26 mouse cellular contexts compared by ENCODE assay signal in genomic region chrX:142829267-142829666, GRCm38 (mm10).
"Had no signal": no experiment of that assay in that cellular context is flagged by ENCODE, and none has a peak within 500 bp of the region (broad histone marks: within the 10 kb centered on the region; RNA-seq: fewer than 3 reads in every experiment).

No protein-coding gene starts in this region.

- H3K9me3 ChIP-seq: heart, embryonic 13.5 days; heart, embryonic 15.5 days; hindbrain, embryonic 13.5 days; hindbrain, embryonic 15.5 days; kidney, embryonic 15.5 days; limb, embryonic 10.5 days; limb, embryonic 12.5 days; liver, embryonic 13.5 days; liver, embryonic 15.5 days had no signal

- H3K36me3 ChIP-seq: heart, embryonic 15.5 days; hindbrain, embryonic 13.5 days; hindbrain, embryonic 15.5 days; kidney, embryonic 15.5 days; liver, embryonic 13.5 days; liver, embryonic 15.5 days had no signal

- H3K27ac ChIP-seq: hindbrain, embryonic 13.5 days; hindbrain, embryonic 15.5 days; hindbrain, postnatal 0 days; kidney, embryonic 15.5 days; kidney, postnatal 0 days; limb, embryonic 10.5 days; limb, embryonic 12.5 days; liver, embryonic 13.5 days; liver, embryonic 15.5 days had no signal

- H3K27me3 ChIP-seq: heart, embryonic 13.5 days; heart, embryonic 15.5 days; hindbrain, embryonic 15.5 days; liver, embryonic 13.5 days; liver, embryonic 15.5 days had no signal

- H3K4me2 ChIP-seq: heart, embryonic 11.5 days; heart, embryonic 13.5 days; heart, embryonic 15.5 days; hindbrain, embryonic 13.5 days; hindbrain, embryonic 15.5 days; kidney, embryonic 15.5 days; limb, embryonic 12.5 days; liver, embryonic 11.5 days; liver, embryonic 13.5 days; liver, embryonic 15.5 days had no signal

- H3K4me3 ChIP-seq: heart, embryonic 13.5 days; heart, embryonic 15.5 days; hindbrain, embryonic 13.5 days; hindbrain, embryonic 15.5 days; kidney, embryonic 15.5 days; limb, embryonic 10.5 days; limb, embryonic 12.5 days; liver, embryonic 13.5 days; liver, embryonic 15.5 days had no signal

- DNase-seq: gastrocnemius, postnatal 14 days; gastrocnemius, postnatal 36 days; heart, postnatal 14 days; heart, postnatal 36 days; kidney, adult 11 months; kidney, adult 2 months; kidney, adult 9 months; kidney, postnatal 14 days; kidney, postnatal 36 days; layer of hippocampus, adult 9-11 months; layer of hippocampus, postnatal 36 days; liver; liver, embryonic 13.5 days; liver, postnatal 0 days had no signal

- ATAC-seq: hindbrain, postnatal 0 days had no signal

- H3K9ac ChIP-seq: heart, embryonic 13.5 days; heart, embryonic 15.5 days; hindbrain, embryonic 13.5 days; hindbrain, embryonic 15.5 days; kidney, embryonic 15.5 days; limb, embryonic 12.5 days; liver, embryonic 13.5 days; liver, embryonic 15.5 days; liver, postnatal 0 days had no signal

- H3K4me1 ChIP-seq: hindbrain, embryonic 13.5 days; hindbrain, embryonic 15.5 days had no signal
